Mouse (Mus musculus): ENCODE measurements around the gene Pdzrn3. TPM values are rescaled to one million over a fixed set of nuclear protein-coding genes. Genes with fewer than 3 reads are reported as not detected.

Pdzrn3 gene
- total RNA-seq, 1 experiment, result 3.8 TPM

DNA sequence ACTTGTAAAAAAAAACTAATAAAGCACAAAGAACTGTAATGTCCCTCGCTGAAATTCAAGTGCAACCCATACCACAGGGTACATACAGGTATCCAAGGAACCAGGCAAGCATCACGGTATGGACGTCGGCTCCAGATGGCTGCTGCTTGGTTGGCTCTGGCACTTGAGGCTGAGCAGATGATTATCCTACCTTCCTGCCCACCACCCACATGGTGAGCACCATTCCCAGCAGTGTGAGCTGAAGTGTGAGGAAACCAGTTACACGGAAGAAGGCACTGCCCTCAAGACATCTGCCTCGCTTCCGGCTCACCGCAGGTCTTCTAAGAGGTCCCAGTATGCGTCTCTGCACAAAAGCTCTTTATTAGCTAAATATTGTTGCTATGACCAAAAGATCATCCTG lies 67.2 kb downstream of the Pdzrn3 start:
- no peak for TF ChIP-seq MAFK (IDR thresholded peaks at IDR 0.05; ENCODE audit: insufficient read depth, low read depth, low read length)
- TF ChIP-seq CHD2 (IDR thresholded peaks at IDR 0.05; ENCODE audit: low read depth, low read length), result no peak
- TF ChIP-seq HCFC1 (IDR thresholded peaks at IDR 0.05; ENCODE audit: borderline replicate concordance, insufficient read depth, low read length), result no peak
- no peak for TF ChIP-seq ZC3H11A (IDR thresholded peaks at IDR 0.05; ENCODE audit: borderline replicate concordance, low read depth, low read length)
- TF ChIP-seq ZNF384 (IDR thresholded peaks at IDR 0.05; ENCODE audit: low read depth, low read length), result no peak
- no peak for DNase-seq (ENCODE audit: low read depth, low spot score)
- Histone ChIP-seq H3K4me1 (ENCODE audit: control insufficient read depth in 2 of 2, insufficient read depth in 2 of 2, low read length in 2 of 2, poor library complexity in 1 of 2) (no peaks in the 10 kb centered on the region), H3K9me3 (ENCODE audit: control insufficient read depth, insufficient read depth, low read depth, low read length) (no peaks in the 10 kb centered on the region), H3K36me3 (ENCODE audit: control insufficient read depth, insufficient read depth, low read length, poor library complexity, severe bottlenecking) (no peaks in the 10 kb centered on the region), H3K9ac (ENCODE audit: insufficient read depth, low read depth, low read length, poor library complexity, severe bottlenecking) (no peak overlapping the region), H3K4me3 (ENCODE audit: insufficient read depth in 1 of 2, low read depth in 1 of 2, low read length in 2 of 2, poor library complexity in 1 of 2, severe bottlenecking in 1 of 2) (no peak overlapping the region), H3K27ac (ENCODE audit: insufficient read depth, low read depth, low read length, poor library complexity, severe bottlenecking) (no peak overlapping the region)
- in situ Hi-C loops (cut with MboI; ENCODE audit: low sequenced_read_pairs in 2 of 2, unreplicated experiment in 2 of 2), result no loop called here

DNA sequence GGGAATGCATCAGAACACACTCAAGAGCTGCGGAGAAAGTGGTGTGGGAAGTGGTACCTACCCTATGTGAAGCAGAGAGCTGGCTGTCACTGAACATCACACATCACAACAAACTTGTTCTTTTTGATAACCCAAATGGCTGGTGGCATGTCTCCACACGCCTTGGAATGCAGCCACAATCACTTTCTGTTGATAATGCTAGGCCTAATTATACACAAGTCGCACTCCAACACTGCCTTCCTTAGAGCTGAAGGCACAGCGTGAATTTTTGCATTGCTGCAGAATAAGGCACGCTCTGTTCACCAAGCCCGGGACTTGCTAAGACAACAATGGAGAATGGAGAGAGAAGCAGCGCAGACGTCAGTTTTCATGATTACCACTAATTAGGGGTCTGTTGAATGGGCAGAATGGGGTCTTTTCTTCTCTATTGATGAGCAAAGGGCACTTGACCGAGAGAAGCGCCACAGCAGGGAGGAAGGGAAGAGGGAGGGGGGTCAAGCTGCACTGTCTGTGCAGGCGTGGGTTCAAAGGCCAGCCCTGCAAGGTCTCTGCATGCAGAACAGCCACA lies 69.6 kb downstream of the Pdzrn3 start:
- no peak overlapping the region for H3K4me3 ChIP-seq (ENCODE audit: insufficient read depth in 1 of 2, low read depth in 1 of 2, low read length in 2 of 2, poor library complexity in 1 of 2, severe bottlenecking in 1 of 2)
- no peak overlapping the region for H3K27ac ChIP-seq (ENCODE audit: insufficient read depth, low read depth, low read length, poor library complexity, severe bottlenecking)
- in situ Hi-C loops (cut with MboI; ENCODE audit: low sequenced_read_pairs in 2 of 2, unreplicated experiment in 2 of 2), result no loop called here
- H3K36me3 ChIP-seq (ENCODE audit: control insufficient read depth, insufficient read depth, low read length, poor library complexity, severe bottlenecking), result no peaks in the 10 kb centered on the region
- TF ChIP-seq CHD2 (IDR thresholded peaks at IDR 0.05; ENCODE audit: low read depth, low read length) (no peak), MAFK (IDR thresholded peaks at IDR 0.05; ENCODE audit: insufficient read depth, low read depth, low read length) (no peak), HCFC1 (IDR thresholded peaks at IDR 0.05; ENCODE audit: borderline replicate concordance, insufficient read depth, low read length) (no peak), ZNF384 (IDR thresholded peaks at IDR 0.05; ENCODE audit: low read depth, low read length) (no peak), ZC3H11A (IDR thresholded peaks at IDR 0.05; ENCODE audit: borderline replicate concordance, low read depth, low read length) (no peak)
- H3K4me1 ChIP-seq (ENCODE audit: control insufficient read depth in 2 of 2, insufficient read depth in 2 of 2, low read length in 2 of 2, poor library complexity in 1 of 2), result no peaks in the 10 kb centered on the region
- no peak overlapping the region for H3K9ac ChIP-seq (ENCODE audit: insufficient read depth, low read depth, low read length, poor library complexity, severe bottlenecking)
- no peaks in the 10 kb centered on the region for H3K9me3 ChIP-seq (ENCODE audit: control insufficient read depth, insufficient read depth, low read depth, low read length)
- no peak for DNase-seq (ENCODE audit: low read depth, low spot score)

DNA sequence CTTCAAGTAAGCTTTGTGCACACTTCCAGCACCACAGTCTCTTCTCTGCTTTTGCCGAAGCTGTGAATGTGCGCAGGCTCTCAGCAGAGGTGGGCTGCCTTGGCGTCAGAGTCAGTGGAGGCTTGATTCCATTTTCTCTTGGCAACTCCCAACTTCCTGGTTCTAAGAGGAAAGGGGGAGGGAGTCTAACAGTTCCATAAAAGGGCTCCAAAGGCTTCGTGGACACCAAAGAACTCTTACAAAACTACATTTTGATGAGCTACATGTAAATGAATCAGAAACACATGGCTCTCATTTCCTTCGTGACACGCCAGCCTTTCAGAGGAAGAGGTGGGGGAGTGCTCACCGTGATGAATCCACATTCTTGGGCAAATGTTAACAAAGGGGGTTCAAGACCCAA lies 70.9 kb downstream of the Pdzrn3 start:
- Histone ChIP-seq H3K9me3 (ENCODE audit: control insufficient read depth, insufficient read depth, low read depth, low read length) (no peaks in the 10 kb centered on the region), H3K27ac (ENCODE audit: insufficient read depth, low read depth, low read length, poor library complexity, severe bottlenecking) (no peak overlapping the region), H3K4me1 (ENCODE audit: control insufficient read depth in 2 of 2, insufficient read depth in 2 of 2, low read length in 2 of 2, poor library complexity in 1 of 2) (no peaks in the 10 kb centered on the region), H3K9ac (ENCODE audit: insufficient read depth, low read depth, low read length, poor library complexity, severe bottlenecking) (no peak overlapping the region), H3K36me3 (ENCODE audit: control insufficient read depth, insufficient read depth, low read length, poor library complexity, severe bottlenecking) (no peaks in the 10 kb centered on the region), H3K4me3 (ENCODE audit: insufficient read depth in 1 of 2, low read depth in 1 of 2, low read length in 2 of 2, poor library complexity in 1 of 2, severe bottlenecking in 1 of 2) (no peak overlapping the region)
- in situ Hi-C loops (cut with MboI; ENCODE audit: low sequenced_read_pairs in 2 of 2, unreplicated experiment in 2 of 2), result no loop called here
- TF ChIP-seq MAFK (IDR thresholded peaks at IDR 0.05; ENCODE audit: insufficient read depth, low read depth, low read length), result no peak
- TF ChIP-seq HCFC1 (IDR thresholded peaks at IDR 0.05; ENCODE audit: borderline replicate concordance, insufficient read depth, low read length), result no peak
- DNase-seq (ENCODE audit: low read depth, low spot score), result no peak

DNA sequence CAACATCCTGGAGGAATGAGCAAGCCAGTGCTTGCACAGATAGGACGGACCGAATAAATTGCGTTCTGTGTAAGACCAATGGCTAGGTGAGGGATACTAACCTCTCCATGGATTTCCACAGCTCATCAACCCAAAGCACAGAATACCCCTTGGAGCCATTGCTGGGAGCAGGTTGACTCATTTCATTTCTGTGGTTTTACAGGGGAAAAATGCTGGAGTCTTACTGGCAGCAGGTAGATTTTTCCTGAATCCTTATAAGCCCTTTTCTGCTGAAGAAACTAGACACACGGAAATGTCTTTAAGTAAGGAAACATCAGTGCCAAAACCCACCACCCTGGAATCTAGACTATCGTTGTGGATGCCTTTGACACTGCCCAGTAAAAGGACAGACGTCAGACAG lies 72.2 kb downstream of the Pdzrn3 start:
- TF ChIP-seq MAFK (IDR thresholded peaks at IDR 0.05; ENCODE audit: insufficient read depth, low read depth, low read length) (no peak), CHD2 (IDR thresholded peaks at IDR 0.05; ENCODE audit: low read depth, low read length) (no peak), ZC3H11A (IDR thresholded peaks at IDR 0.05; ENCODE audit: borderline replicate concordance, low read depth, low read length) (no peak), ZNF384 (IDR thresholded peaks at IDR 0.05; ENCODE audit: low read depth, low read length) (no peak), HCFC1 (IDR thresholded peaks at IDR 0.05; ENCODE audit: borderline replicate concordance, insufficient read depth, low read length) (no peak)
- H3K4me1 ChIP-seq (ENCODE audit: control insufficient read depth in 2 of 2, insufficient read depth in 2 of 2, low read length in 2 of 2, poor library complexity in 1 of 2), result no peaks in the 10 kb centered on the region

More for the DNA sequence above, 72.2 kb downstream of the Pdzrn3 start:
- Histone ChIP-seq H3K9me3 (ENCODE audit: control insufficient read depth, insufficient read depth, low read depth, low read length) (no peaks in the 10 kb centered on the region), H3K4me3 (ENCODE audit: insufficient read depth in 1 of 2, low read depth in 1 of 2, low read length in 2 of 2, poor library complexity in 1 of 2, severe bottlenecking in 1 of 2) (no peak overlapping the region), H3K9ac (ENCODE audit: insufficient read depth, low read depth, low read length, poor library complexity, severe bottlenecking) (no peak overlapping the region), H3K36me3 (ENCODE audit: control insufficient read depth, insufficient read depth, low read length, poor library complexity, severe bottlenecking) (no peaks in the 10 kb centered on the region), H3K27ac (ENCODE audit: insufficient read depth, low read depth, low read length, poor library complexity, severe bottlenecking) (no peak overlapping the region)
- in situ Hi-C loops (cut with MboI; ENCODE audit: low sequenced_read_pairs in 2 of 2, unreplicated experiment in 2 of 2), result no loop called here
- DNase-seq (ENCODE audit: low read depth, low spot score), result no peak

Measured in ES-E14 (cell line).